Mouse (Mus musculus) E14TG2a.4 (cell line): ENCODE measurements around the gene Rab11fip3.

Experiments used
- H3K27me3 ChIP-seq: 2 replicates; pipeline ENCODE4 v1.6.1; 2014; ENCODE audit warnings: low read length, control low read depth; ENCODE audit not compliant: insufficient read depth
- H3K36me3 ChIP-seq: 2 replicates; pipeline ENCODE4 v1.6.1; 2014; ENCODE audit warnings: low read length, control low read depth; ENCODE audit not compliant: insufficient read depth
- H3K4me1 ChIP-seq: replicated peaks from 2 replicates; pipeline ENCODE4 v1.6.1; 2014; ENCODE audit warnings: low read depth, low read length, control low read depth
- H3K4me3 ChIP-seq: replicated peaks from 2 replicates; pipeline ENCODE4 v1.5.1; 2014; ENCODE audit warnings: mild to moderate bottlenecking, low read length
- H3K9me3 ChIP-seq: 2 replicates; pipeline ENCODE4 v1.6.1; 2014; ENCODE audit warnings: low read length, control low read depth
- CTCF ChIP-seq: conservative IDR thresholded peaks from 2 replicates; pipeline ENCODE4 v1.5.1; 2014; ENCODE audit warnings: low read length
- NANOG ChIP-seq: IDR thresholded peaks from 2 replicates; pipeline ENCODE4 v1.6.1; 2014; ENCODE audit warnings: borderline replicate concordance, low read length, mixed read lengths
- POU5F1 ChIP-seq: IDR thresholded peaks from 2 replicates; pipeline ENCODE4 v1.6.1; 2014; ENCODE audit warnings: low read length, borderline replicate concordance

Rab11fip3 gene

GRCm38 (mm10) chr17:25982913-25983312 is 86.4 kb downstream of the Rab11fip3 start:
- no peak for TF ChIP-seq CTCF
- no peak for TF ChIP-seq NANOG
- no peak for TF ChIP-seq POU5F1
- Histone ChIP-seq H3K36me3 (peaks cover 11% of the 10 kb centered on the region; the same call in 1 of the 2 replicates), H3K27me3 (no peaks in the 10 kb centered on the region), H3K9me3 (no peaks in the 10 kb centered on the region), H3K4me3 (no peak overlapping the region), H3K4me1 (peaks cover 57% of the 10 kb centered on the region)

- Histone ChIP-seq H3K9me3 (no peaks in the 10 kb centered on the region), H3K4me1 (peaks cover 48% of the 10 kb centered on the region), H3K4me3 (no peak overlapping the region), H3K36me3 (peaks cover 16% of the 10 kb centered on the region; the same call in 1 of the 2 replicates), H3K27me3 (no peaks in the 10 kb centered on the region)
- TF ChIP-seq CTCF (no peak), POU5F1 (no peak), NANOG (no peak)
Measured at GRCm38 (mm10) chr17:25980854-25981253, 88.5 kb downstream of the Rab11fip3 start.

- Histone ChIP-seq H3K4me1 (peaks cover 47% of the 10 kb centered on the region), H3K36me3 (peaks cover 16% of the 10 kb centered on the region; the same call in 1 of the 2 replicates), H3K4me3 (no peak overlapping the region), H3K9me3 (no peaks in the 10 kb centered on the region), H3K27me3 (no peaks in the 10 kb centered on the region)
- TF ChIP-seq CTCF (no peak), POU5F1 (no peak), NANOG (no peak)
Measured at GRCm38 (mm10) chr17:25979829-25980738, 89.3 kb downstream of the Rab11fip3 start.

GRCm38 (mm10) chr17:25970954-25971707 is 98.2 kb downstream of the Rab11fip3 start:
- Histone ChIP-seq H3K9me3 (no peaks in the 10 kb centered on the region), H3K4me1 (peaks cover 12% of the 10 kb centered on the region)

GRCm38 (mm10) chr17:25970448-25970847 is 98.9 kb downstream of the Rab11fip3 start:
- H3K36me3 ChIP-seq, result peaks cover 3% of the 10 kb centered on the region; the same call in 1 of the 2 replicates
- H3K4me1 ChIP-seq, result peaks cover 12% of the 10 kb centered on the region
- H3K27me3 ChIP-seq, result no peaks in the 10 kb centered on the region
- no peaks in the 10 kb centered on the region for H3K9me3 ChIP-seq
- TF ChIP-seq CTCF (no peak), POU5F1 (no peak), NANOG (no peak)
- H3K4me3 ChIP-seq, result no peak overlapping the region

More at GRCm38 (mm10) chr17:25970954-25971707, 98.2 kb downstream of the Rab11fip3 start:
- Histone ChIP-seq H3K4me3 (no peak overlapping the region), H3K36me3 (peaks cover 3% of the 10 kb centered on the region; the same call in 1 of the 2 replicates), H3K27me3 (no peaks in the 10 kb centered on the region)
- TF ChIP-seq POU5F1 (no peak), NANOG (no peak), CTCF (no peak)

- peaks cover 24% of the 10 kb centered on the region for H3K36me3 ChIP-seq
- H3K4me1 ChIP-seq, result peaks cover 24% of the 10 kb centered on the region
- H3K27me3 ChIP-seq, result no peaks in the 10 kb centered on the region
- H3K9me3 ChIP-seq, result no peaks in the 10 kb centered on the region
- no peak overlapping the region for H3K4me3 ChIP-seq
- TF ChIP-seq CTCF, result no peak
- TF ChIP-seq POU5F1, result no peak
- TF ChIP-seq NANOG, result no peak
Measured at GRCm38 (mm10) chr17:25968176-25968575, 101.2 kb downstream of the Rab11fip3 start.

- peaks cover 23% of the 10 kb centered on the region for H3K4me1 ChIP-seq
- no peak for TF ChIP-seq NANOG
- no peak for TF ChIP-seq CTCF
- no peak for TF ChIP-seq POU5F1
- H3K36me3 ChIP-seq, result peaks cover 28% of the 10 kb centered on the region
- no peaks in the 10 kb centered on the region for H3K9me3 ChIP-seq
- H3K27me3 ChIP-seq, result no peaks in the 10 kb centered on the region
- H3K4me3 ChIP-seq, result no peak overlapping the region
Measured at GRCm38 (mm10) chr17:25967652-25968051, 101.7 kb downstream of the Rab11fip3 start.

GRCm38 (mm10) chr17:25964271-25964670 is 105.1 kb downstream of the Rab11fip3 start:
- H3K27me3 ChIP-seq, result no peaks in the 10 kb centered on the region
- peaks cover 51% of the 10 kb centered on the region for H3K36me3 ChIP-seq
- TF ChIP-seq POU5F1, result no peak
- TF ChIP-seq CTCF, result no peak
- TF ChIP-seq NANOG, result no peak
- H3K4me3 ChIP-seq, result no peak overlapping the region
- H3K4me1 ChIP-seq, result peaks cover 44% of the 10 kb centered on the region
- H3K9me3 ChIP-seq, result no peaks in the 10 kb centered on the region
